Mouse (Mus musculus) midbrain, embryonic 16.5 days (tissue): ENCODE results near the gene Col13a1. TPM values are rescaled to one million over a fixed set of nuclear protein-coding genes. Genes with fewer than 3 reads are reported as not detected.

Experiments
- ATAC-seq: fragments of 200-750 bp; cut with Nextera tagmentation; 2 replicates; pipeline ENCODE4 v1.8.0; 2017; ENCODE audit warnings: moderate TSS enrichment
- H3K27ac ChIP-seq: fragments of 300-500 bp; sonication (generic); 2 replicates; pipeline ENCODE4 v1.5.1; 2014; ENCODE audit warnings: mild to moderate bottlenecking, low read length, mixed read lengths
- H3K27me3 ChIP-seq: fragments of 300-500 bp; sonication (generic); 2 replicates; pipeline ENCODE4 v1.6.1; 2014; ENCODE audit warnings: low read depth, low read length, mixed read lengths; ENCODE audit not compliant: control insufficient read depth, insufficient read depth
- H3K36me3 ChIP-seq: fragments of 300-500 bp; sonication (generic); 2 replicates; pipeline ENCODE4 v1.6.1; 2014; ENCODE audit warnings: mild to moderate bottlenecking, low read length, moderate library complexity, mixed read lengths; ENCODE audit not compliant: control insufficient read depth, insufficient read depth
- H3K4me1 ChIP-seq: fragments of 300-500 bp; sonication (generic); 2 replicates; pipeline ENCODE4 v1.6.1; 2014; ENCODE audit warnings: mild to moderate bottlenecking, low read length, mixed read lengths; ENCODE audit not compliant: control insufficient read depth, insufficient read depth
- H3K4me2 ChIP-seq: fragments of 300-500 bp; sonication (generic); 2 replicates; pipeline ENCODE4 v1.6.1; 2014; ENCODE audit warnings: mild to moderate bottlenecking, low read length, mixed read lengths
- H3K4me3 ChIP-seq: fragments of 300-500 bp; sonication (generic); 2 replicates; pipeline ENCODE4 v1.5.1; 2014; ENCODE audit warnings: low read depth, mild to moderate bottlenecking, low read length, moderate library complexity, mixed read lengths
- H3K9ac ChIP-seq: fragments of 300-500 bp; sonication (generic); 2 replicates; pipeline ENCODE4 v1.6.1; 2014; ENCODE audit warnings: low read depth, low read length, mixed read lengths
- H3K9me3 ChIP-seq: fragments of 300-500 bp; sonication (generic); replicated peaks from 2 replicates; pipeline ENCODE4 v1.6.1; 2014; ENCODE audit warnings: mild to moderate bottlenecking, low read length, mixed read lengths; ENCODE audit not compliant: control insufficient read depth, poor library complexity, severe bottlenecking
- WGBS: fragments of 180-500 bp; shearing (Covaris S2); extraction: QIAGEN DNeasy Blood & Tissue Kit; methylation state at CpG from one replicate; pipeline ENCODE4 v1.1.7; 2014; 5-methylcytosine and 5-hydroxymethylcytosine counted together
- polyA plus RNA-seq: library from polyadenylated mRNA; unstranded; fragments of >200 nt; fragmentation: Nextera tagmentation; extraction: Ambion mirVana; gene quantifications from 2 replicates; pipeline ENCODE4 v1.2.1, GENCODE M21; 2015

Col13a1 gene
- polyA plus RNA-seq = 1.2 and 1.5 TPM in 2 replicates

DNA sequence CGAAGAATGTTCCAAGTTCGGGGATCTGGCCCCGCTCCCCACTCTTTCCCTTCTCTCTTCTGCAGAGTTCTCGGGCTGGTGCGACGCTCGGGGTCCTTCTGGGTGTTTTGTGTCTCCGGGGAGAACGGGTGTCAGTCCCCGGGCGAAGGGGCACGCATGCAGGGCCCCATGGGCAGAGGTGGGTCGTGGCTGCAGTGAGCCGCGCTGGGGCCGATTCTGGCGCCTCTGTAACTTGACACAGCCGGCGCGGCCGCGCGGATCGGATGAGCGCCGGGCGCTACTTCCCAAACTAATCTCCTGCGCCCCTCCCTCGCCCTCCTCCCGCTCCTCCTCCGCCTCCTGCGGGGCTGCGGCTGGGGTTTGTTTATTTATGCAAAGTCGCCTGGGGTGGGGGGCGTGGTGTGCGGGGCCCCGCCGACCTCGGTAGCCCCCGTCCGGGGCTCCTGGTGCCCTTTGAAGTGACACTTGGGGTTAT lies at the start of gene Col13a1:
TSS of gene Col13a1 (minus strand) at position 243 of the 475 bp plus-strand sequence.
- peaks cover 54% of the 10 kb centered on the region for H3K27me3 ChIP-seq
- H3K4me3 ChIP-seq = peak within 1 kb of the TSS; percentile 42
- peak within 1 kb of the TSS; percentile 83 for H3K4me2 ChIP-seq
- H3K4me1 ChIP-seq = peaks cover 18% of the 10 kb centered on the region
- H3K9me3 ChIP-seq = no peaks in the 10 kb centered on the region
- no peak within 1 kb of the TSS for H3K27ac ChIP-seq
- no peak for ATAC-seq
- no peaks in the 10 kb centered on the region for H3K36me3 ChIP-seq
- peak within 1 kb of the TSS; percentile 43; the same call in 1 of the 2 replicates for H3K9ac ChIP-seq
- under 1% methylated on average over 39 of the region's 41 CpGs for WGBS

DNA sequence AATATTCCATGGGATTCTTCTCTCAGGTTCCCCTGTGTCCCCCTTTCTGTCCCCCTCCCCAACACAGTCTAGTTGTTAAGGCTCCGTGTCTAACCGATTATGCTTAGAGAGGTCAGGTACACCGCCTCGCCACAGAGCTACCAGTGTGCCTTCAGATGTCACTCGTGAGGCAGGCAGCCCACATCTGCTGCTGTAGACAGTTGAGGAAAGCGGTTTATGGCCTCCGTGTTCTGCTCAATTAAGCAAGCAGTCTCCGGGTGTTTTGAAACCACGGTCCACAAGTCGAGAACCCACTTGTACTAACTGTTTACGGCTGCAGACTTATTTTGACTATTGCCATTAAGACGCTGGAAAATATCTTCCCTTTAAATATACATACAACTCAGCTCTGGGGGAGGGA lies 48.8 kb upstream of the Col13a1 start:
- no peak overlapping the region for H3K27ac ChIP-seq
- H3K36me3 ChIP-seq = no peaks in the 10 kb centered on the region
- ATAC-seq = no peak
- no peaks in the 10 kb centered on the region for H3K27me3 ChIP-seq
- no peak overlapping the region for H3K9ac ChIP-seq
- 57% methylated on average over 12 of the region's 12 CpGs for WGBS
- no peak overlapping the region for H3K4me2 ChIP-seq
- no peak overlapping the region for H3K4me3 ChIP-seq
- H3K4me1 ChIP-seq = no peaks in the 10 kb centered on the region
- no peaks in the 10 kb centered on the region for H3K9me3 ChIP-seq

DNA sequence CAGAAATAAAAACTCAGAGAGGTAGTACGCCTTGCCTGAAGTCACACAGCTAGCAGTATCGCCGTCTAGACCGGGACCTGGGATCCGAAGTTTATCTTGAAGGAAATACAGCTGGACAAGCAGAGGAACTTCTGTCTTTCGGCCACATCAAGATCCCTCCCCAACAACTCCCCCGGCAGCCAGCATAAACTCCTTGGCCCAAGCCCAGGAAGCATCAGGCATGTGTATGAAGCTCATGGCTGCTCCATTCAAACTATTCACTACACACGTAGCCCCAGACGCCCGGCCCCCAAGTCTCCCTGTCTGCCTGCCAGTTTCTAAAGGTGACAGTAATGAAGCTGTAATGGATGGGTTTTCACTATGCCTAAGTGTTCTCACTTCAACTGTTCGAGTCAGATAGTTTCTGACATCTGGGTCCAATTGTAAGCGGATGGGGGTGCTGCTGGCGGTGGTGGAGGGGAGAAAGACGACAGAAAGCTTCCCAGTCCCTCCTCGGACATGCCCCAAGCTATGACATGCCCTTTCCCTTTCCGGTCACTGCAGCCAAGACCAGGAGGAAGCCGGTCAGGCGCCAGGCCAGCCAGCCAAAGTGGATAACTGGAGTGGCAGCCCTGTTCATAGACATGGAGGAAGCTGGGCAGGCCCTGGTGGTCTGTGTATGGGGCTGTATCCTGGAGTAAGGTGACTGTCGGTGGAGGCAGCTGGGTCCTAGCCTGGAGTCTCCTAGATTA lies 45.1 kb upstream of the Col13a1 start:
- Histone ChIP-seq H3K4me1 (no peaks in the 10 kb centered on the region), H3K4me2 (no peak overlapping the region), H3K36me3 (no peaks in the 10 kb centered on the region), H3K4me3 (no peak overlapping the region), H3K9ac (no peak overlapping the region), H3K27me3 (no peaks in the 10 kb centered on the region), H3K9me3 (no peaks in the 10 kb centered on the region), H3K27ac (no peak overlapping the region)
- WGBS = 65% methylated on average over 19 of the region's 19 CpGs
- no peak for ATAC-seq

DNA sequence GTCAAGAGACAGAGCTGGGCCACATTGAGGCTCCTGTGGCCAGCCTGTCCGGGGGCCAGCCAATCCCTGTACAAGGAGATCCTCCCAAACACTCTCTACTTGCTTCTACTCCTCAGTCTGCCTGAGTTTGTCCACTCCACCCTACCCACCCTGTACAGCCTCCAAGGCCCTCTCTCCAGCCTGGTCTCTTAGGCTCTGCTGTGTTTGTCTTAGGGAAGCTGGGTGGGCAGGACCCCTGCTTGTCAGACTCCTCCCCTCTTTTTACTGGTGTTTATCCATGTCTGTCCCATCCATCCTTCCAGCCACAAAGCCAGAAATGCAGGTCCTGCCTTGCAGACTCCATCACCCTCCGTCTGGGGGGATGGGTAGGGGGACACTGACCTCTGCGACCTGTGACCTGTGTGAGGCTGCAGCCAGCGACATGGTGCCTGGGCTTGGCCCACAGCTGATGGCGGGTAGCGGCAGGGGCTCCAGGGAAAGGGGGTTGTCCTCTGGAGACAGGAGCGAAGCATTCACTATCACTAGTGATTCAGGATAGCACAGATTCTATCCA lies 41.2 kb upstream of the Col13a1 start:
- Histone ChIP-seq H3K9me3 (no peaks in the 10 kb centered on the region), H3K4me2 (no peak overlapping the region), H3K4me1 (no peaks in the 10 kb centered on the region), H3K27me3 (no peaks in the 10 kb centered on the region), H3K27ac (no peak overlapping the region), H3K4me3 (no peak overlapping the region), H3K36me3 (no peaks in the 10 kb centered on the region), H3K9ac (no peak overlapping the region)
- no peak for ATAC-seq
- WGBS = 16% methylated on average over 6 of the region's 7 CpGs

DNA sequence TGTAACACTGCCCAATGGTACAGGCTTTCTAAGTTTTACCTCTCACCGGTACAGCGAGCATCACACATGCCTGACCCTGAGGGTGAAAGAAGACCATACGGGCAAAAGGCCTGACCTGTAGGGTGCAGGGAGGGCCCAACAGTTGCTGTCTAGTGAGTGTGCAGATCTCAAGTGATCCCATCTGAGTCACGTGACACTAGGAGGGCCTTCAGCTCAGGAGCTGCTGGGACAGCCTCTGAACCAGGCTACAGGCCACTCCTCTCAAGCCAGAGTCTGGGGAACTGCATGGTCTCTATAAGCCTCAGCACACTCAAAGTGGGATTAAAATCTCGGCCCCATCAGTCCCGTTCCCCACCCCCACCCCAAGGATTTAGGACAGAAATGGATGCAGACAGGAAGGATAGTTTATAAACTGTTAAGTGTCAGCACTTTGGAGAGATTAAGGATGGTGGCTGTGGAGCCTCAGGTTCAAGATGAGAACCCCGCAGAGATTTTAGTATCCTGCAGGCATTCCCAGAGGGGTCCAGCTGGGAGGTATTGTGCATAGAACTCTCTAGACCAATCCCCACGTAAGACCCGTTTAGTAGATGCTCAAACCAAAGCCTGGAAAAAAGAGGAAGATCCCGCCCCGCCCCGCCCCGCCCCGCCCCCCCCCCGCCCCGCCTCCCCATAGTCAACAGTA lies 40.6 kb upstream of the Col13a1 start:
- Histone ChIP-seq H3K4me1 (no peaks in the 10 kb centered on the region), H3K36me3 (no peaks in the 10 kb centered on the region), H3K9ac (no peak overlapping the region), H3K4me2 (no peak overlapping the region), H3K27me3 (no peaks in the 10 kb centered on the region), H3K27ac (no peak overlapping the region), H3K9me3 (no peaks in the 10 kb centered on the region), H3K4me3 (no peak overlapping the region)
- 18% methylated on average over 16 of the region's 16 CpGs for WGBS
- no peak for ATAC-seq

DNA sequence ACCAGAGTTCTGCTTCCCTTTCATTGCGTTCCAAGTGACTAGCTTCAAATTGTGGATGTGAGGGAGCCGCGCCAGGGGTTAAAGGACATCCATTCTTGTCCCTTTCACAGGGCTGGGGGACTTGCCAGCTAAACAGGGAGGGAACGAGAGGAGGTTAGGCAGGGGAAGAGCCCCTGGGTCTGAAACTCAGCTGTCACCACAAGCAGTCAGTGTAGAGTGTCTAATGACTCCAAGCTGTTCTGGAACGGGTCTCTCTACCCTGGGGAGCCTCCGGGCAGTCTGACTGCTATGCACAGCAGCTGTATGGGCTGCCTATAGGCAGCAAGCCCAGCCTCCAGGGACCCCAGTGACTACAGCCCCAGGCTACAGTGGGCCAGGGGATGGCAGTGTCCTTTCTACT lies 38.0 kb upstream of the Col13a1 start:
- no peak overlapping the region for H3K27ac ChIP-seq
- no peaks in the 10 kb centered on the region for H3K27me3 ChIP-seq
- no peaks in the 10 kb centered on the region for H3K4me1 ChIP-seq
- H3K4me2 ChIP-seq = no peak overlapping the region
- 45% methylated on average over 6 of the region's 6 CpGs for WGBS
- no peaks in the 10 kb centered on the region for H3K9me3 ChIP-seq
- H3K9ac ChIP-seq = no peak overlapping the region
- H3K4me3 ChIP-seq = no peak overlapping the region
- ATAC-seq = peak; percentile 70
- H3K36me3 ChIP-seq = no peaks in the 10 kb centered on the region

DNA sequence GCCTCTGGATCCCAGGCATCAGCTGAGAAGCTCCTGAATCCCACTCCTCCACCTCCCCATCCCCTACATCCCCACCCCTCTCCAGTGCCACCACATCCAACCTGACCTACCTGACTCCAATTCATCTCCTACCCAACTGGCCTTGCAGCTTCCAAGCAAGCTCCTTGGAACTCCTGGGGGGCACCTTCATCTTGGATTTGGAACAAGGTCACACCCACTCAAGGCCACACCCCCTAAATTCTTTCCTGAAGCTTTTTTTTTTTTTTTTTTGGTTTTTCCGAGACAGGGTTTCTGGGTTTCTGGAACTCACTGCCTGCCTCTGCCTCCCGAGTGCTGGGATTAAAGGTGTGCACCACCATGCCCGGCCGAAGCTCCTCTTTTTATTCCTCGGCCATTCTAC lies 34.3 kb upstream of the Col13a1 start:
- Histone ChIP-seq H3K4me2 (no peak overlapping the region), H3K9ac (no peak overlapping the region), H3K27me3 (no peaks in the 10 kb centered on the region), H3K4me3 (no peak overlapping the region), H3K4me1 (no peaks in the 10 kb centered on the region), H3K27ac (no peak overlapping the region), H3K9me3 (no peaks in the 10 kb centered on the region), H3K36me3 (no peaks in the 10 kb centered on the region)
- WGBS = 87% methylated on average over 5 of the region's 5 CpGs
- no peak for ATAC-seq

DNA sequence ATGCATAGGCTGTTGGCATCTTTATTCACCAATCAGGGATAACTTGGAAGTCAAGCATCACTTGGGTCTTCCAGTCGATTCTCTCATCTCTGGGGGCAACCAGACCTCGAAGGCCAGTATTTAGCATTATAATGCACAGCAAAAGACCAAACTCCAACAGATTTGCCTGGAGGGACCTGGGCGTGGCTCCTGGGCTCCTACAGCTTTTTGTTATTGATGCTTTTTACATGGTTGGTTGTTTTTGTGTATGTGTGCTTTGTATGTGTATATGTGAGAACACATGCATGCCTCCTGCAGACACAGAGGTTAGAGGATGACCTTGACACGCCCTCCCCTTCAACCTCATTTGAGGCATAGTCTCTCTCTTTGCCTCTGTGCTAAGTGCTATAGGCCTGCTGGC lies 33.5 kb upstream of the Col13a1 start:
- no peaks in the 10 kb centered on the region for H3K4me1 ChIP-seq
- 72% methylated on average over 4 of the region's 4 CpGs for WGBS
- H3K4me2 ChIP-seq = no peak overlapping the region

DNA sequence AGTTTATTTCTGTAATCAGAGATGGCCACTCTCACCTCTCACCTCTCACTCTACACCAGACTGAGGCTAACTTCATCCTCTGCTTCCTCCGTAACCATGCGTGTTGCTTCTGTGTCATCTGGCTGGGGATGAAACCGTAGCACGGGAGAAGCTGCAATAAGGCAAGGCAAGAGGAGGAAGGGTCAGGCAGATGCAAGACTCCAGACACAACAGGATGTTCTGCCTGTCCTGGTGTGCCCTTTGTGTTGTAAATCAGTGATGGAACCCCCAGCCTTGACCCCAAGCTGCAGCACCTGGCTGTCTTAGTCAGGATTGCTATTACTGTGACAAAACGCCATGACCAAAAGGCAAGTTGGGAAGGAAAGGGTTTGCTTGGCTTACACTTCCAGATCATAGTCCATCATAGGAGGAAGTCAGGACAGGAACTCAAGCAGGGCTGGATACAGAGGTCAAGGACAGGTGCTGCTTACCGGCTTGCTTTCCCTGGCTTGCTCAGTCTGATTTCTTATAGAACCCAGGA lies 31.1 kb upstream of the Col13a1 start:
- no peaks in the 10 kb centered on the region for H3K36me3 ChIP-seq
- H3K9ac ChIP-seq = no peak overlapping the region
- WGBS = 74% methylated on average over 6 of the region's 6 CpGs
- H3K4me2 ChIP-seq = no peak overlapping the region
- no peaks in the 10 kb centered on the region for H3K9me3 ChIP-seq
- no peaks in the 10 kb centered on the region for H3K4me1 ChIP-seq
- H3K4me3 ChIP-seq = no peak overlapping the region
- ATAC-seq = no peak
- H3K27me3 ChIP-seq = no peaks in the 10 kb centered on the region
- H3K27ac ChIP-seq = no peak overlapping the region

More for the DNA sequence above, 33.5 kb upstream of the Col13a1 start:
- no peaks in the 10 kb centered on the region for H3K36me3 ChIP-seq
- no peaks in the 10 kb centered on the region for H3K9me3 ChIP-seq
- H3K9ac ChIP-seq = no peak overlapping the region
- H3K27me3 ChIP-seq = no peaks in the 10 kb centered on the region
- ATAC-seq = no peak
- no peak overlapping the region for H3K27ac ChIP-seq
- no peak overlapping the region for H3K4me3 ChIP-seq
